Comparison of ENCODE assay signal across 8 mouse cellular contexts in genomic region chr14:79425979-79426729, GRCm38 (mm10). TPM values are rescaled to one million over a fixed set of nuclear protein-coding genes. Genes with fewer than 3 reads are reported as not detected.
DNase-seq lines count a peak whose midpoint lies in the region; ATAC-seq and TF ChIP-seq lines count a peak whose summit lies in the region.

Kbtbd7 (plus strand) TSS chr14:79426511.

- 0 out of 2 replicates have a peak within 1 kb of the TSS, but pooled peaks have one; percentile 7 for H3K27ac ChIP-seq in cortical plate, adult 2 months (ENCODE audit: insufficient read depth, low read length)

- H3K4me1 ChIP-seq in cortical plate, adult 2 months (ENCODE audit: control insufficient read depth, insufficient read depth, low read length): peaks cover 2% of the 10 kb centered on the region

- ATAC-seq in activated CD4-positive, CD25-positive, alpha-beta regulatory T cell, adult 4 months: peak; percentile 99
- peak; percentile 98 for ATAC-seq in megakaryocyte progenitor cell, adult 5-6 weeks (replicated peaks; ENCODE audit: poor library complexity)

- peak within 1 kb of the TSS; percentile 46 for H3K4me3 ChIP-seq in cortical plate, adult 2 months (ENCODE audit: insufficient read depth, low read length)

- peak; percentile 87 to 89 for DNase-seq in gastrocnemius, adult 8-10 months (ENCODE audit: low spot score in 2 of 2)
- DNase-seq in hindlimb bud, embryonic 11.5 days (ENCODE audit: extremely low spot score, low read depth, low spot score): peak; percentile 76
- DNase-seq in left cerebral cortex, adult 8-10 months (ENCODE audit: low spot score in 2 of 2): peak; percentile 87 to 89
- DNase-seq in right cerebral cortex, postnatal 14 days: peak; percentile 91
- DNase-seq in urinary bladder, postnatal 36 days (ENCODE audit: low spot score in 2 of 2): peak; percentile 91 to 96

- TF ChIP-seq CTCF in cortical plate, adult 2 months (IDR thresholded peaks at IDR 0.05; ENCODE audit: extremely low read depth, insufficient read depth, low read length): no peak

- TF ChIP-seq POLR2A in cortical plate, adult 2 months (IDR thresholded peaks at IDR 0.05; ENCODE audit: extremely low read depth, insufficient read depth, low read length): peak; percentile 79; the same call in 1 of the 2 replicates

RNA-seq across cellular contexts. Expression of gene Kbtbd7, which starts in this region (rescaled TPM):
- polyA plus RNA-seq in activated CD4-positive, CD25-positive, alpha-beta regulatory T cell, adult 4 months (2017; shearing (Covaris generic)): 1 to 10 TPM in 1 of 2 experiments, under 1 TPM in 1; 0.65 to 1.9 TPM
- 17.1 and 17.2 TPM in 2 replicates for polyA plus RNA-seq in cortical plate, adult 2 months (2012; rRNA removed)
- 1 to 10 TPM; 5.2 to 6.9 (median 6.0) TPM for total RNA-seq in gastrocnemius, adult 8-10 months (2022)
- total RNA-seq in left cerebral cortex, adult 8-10 months (2022): 10 to 100 TPM; 35.5 to 40.8 (median 37.1) TPM
- 15.7 and 16.9 TPM in 2 replicates for total RNA-seq in megakaryocyte progenitor cell, adult 5-6 weeks (2015)
- total RNA-seq in megakaryocyte progenitor cell, adult 5-6 weeks (2017): 14.3 and 14.9 TPM in 2 replicates

Comparison
In these comparisons a context has a peak if more than half of its experiments do, and no peak if none do; other contexts are left out.
1. Peak in every context shown above with its lines: DNase-seq, ATAC-seq, H3K4me3 ChIP-seq and H3K27ac ChIP-seq.